Mouse (Mus musculus) forebrain, embryonic 10.5 days (tissue): ENCODE measurements around the gene Casq2. TPM values are rescaled to one million over a fixed set of nuclear protein-coding genes. Genes with fewer than 3 reads are reported as not detected.
A peak's percentile ranks its signal among the peaks of the same experiment; 100 is the strongest.

ENCODE experiments used
- DNase-seq: peaks from one replicate; pipeline ENCODE4 v3.0.0-alpha.2; 2017; ENCODE audit warnings: low spot score; ENCODE audit errors: extremely low spot score
- H3K27ac ChIP-seq: fragments of 300-500 bp; sonication (generic); 2 replicates; pipeline ENCODE4 v1.5.1; 2016; ENCODE audit warnings: mild to moderate bottlenecking
- H3K27me3 ChIP-seq: fragments of 300-500 bp; sonication (generic); 2 replicates; pipeline ENCODE4 v1.6.1; 2016; ENCODE audit warnings: mild to moderate bottlenecking; ENCODE audit not compliant: poor library complexity, severe bottlenecking
- H3K36me3 ChIP-seq: fragments of 300-500 bp; sonication (generic); replicated peaks from 2 replicates; pipeline ENCODE4 v1.6.1; 2016; ENCODE audit warnings: mild to moderate bottlenecking, moderate library complexity
- H3K4me1 ChIP-seq: fragments of 300-500 bp; sonication (generic); 2 replicates; pipeline ENCODE4 v1.6.1; 2016
- H3K4me3 ChIP-seq: fragments of 300-500 bp; sonication (generic); 2 replicates; pipeline ENCODE4 v1.5.1; 2016; ENCODE audit warnings: mild to moderate bottlenecking, moderate library complexity
- H3K9me3 ChIP-seq: fragments of 300-500 bp; sonication (generic); 2 replicates; pipeline ENCODE4 v1.6.1; 2016; ENCODE audit warnings: mild to moderate bottlenecking, moderate library complexity
- WGBS: fragments of 180-500 bp; shearing (Covaris S2); methylation state at CpG from one replicate; pipeline ENCODE4 v1.1.7; 2016; 5-methylcytosine and 5-hydroxymethylcytosine counted together
- polyA plus RNA-seq: library from polyadenylated mRNA; unstranded; fragments of >200 nt; fragmentation: Nextera tagmentation; extraction: Ambion mirVana; gene quantifications from 2 replicates; pipeline ENCODE4 v1.2.1, GENCODE M21; 2016

Gene Casq2
- polyA plus RNA-seq, 1 experiment from 2014 or later = not detected

- no peaks in the 10 kb centered on the region for H3K36me3 ChIP-seq
- 87% methylated on average over 3 of the region's 3 CpGs for WGBS
- no peak overlapping the region for H3K4me3 ChIP-seq
- H3K27me3 ChIP-seq = peaks cover 55% of the 10 kb centered on the region
- DNase-seq = no peak
- H3K9me3 ChIP-seq = no peaks in the 10 kb centered on the region
- H3K4me1 ChIP-seq = peaks cover 51% of the 10 kb centered on the region
- peak overlapping the region; percentile 67; the same call in 1 of the 2 replicates for H3K27ac ChIP-seq
Observed at GRCm38 (mm10) chr3:102143536-102143935, 57.3 kb downstream of the Casq2 start.

GRCm38 (mm10) chr3:102144401-102144800 is 58.2 kb downstream of the Casq2 start:
- H3K4me3 ChIP-seq = no peak overlapping the region
- WGBS = 91% methylated on average over 4 of the region's 4 CpGs
- no peak for DNase-seq
- no peaks in the 10 kb centered on the region for H3K9me3 ChIP-seq
- peaks cover 51% of the 10 kb centered on the region for H3K4me1 ChIP-seq
- no peaks in the 10 kb centered on the region for H3K36me3 ChIP-seq
- H3K27ac ChIP-seq = peak overlapping the region; percentile 67; the same call in 1 of the 2 replicates
- H3K27me3 ChIP-seq = peaks cover 58% of the 10 kb centered on the region

GRCm38 (mm10) chr3:102145645-102146386 is 59.6 kb downstream of the Casq2 start:
- Histone ChIP-seq H3K9me3 (no peaks in the 10 kb centered on the region), H3K4me1 (peaks cover 58% of the 10 kb centered on the region), H3K36me3 (no peaks in the 10 kb centered on the region), H3K27ac (peak overlapping the region; percentile 70), H3K27me3 (peaks cover 56% of the 10 kb centered on the region), H3K4me3 (no peak overlapping the region)
- 9% methylated on average over 6 of the region's 6 CpGs for WGBS
- DNase-seq = no peak

- Histone ChIP-seq H3K27ac (peak overlapping the region; percentile 70), H3K9me3 (no peaks in the 10 kb centered on the region), H3K4me1 (peaks cover 61% of the 10 kb centered on the region), H3K4me3 (no peak overlapping the region), H3K27me3 (peaks cover 55% of the 10 kb centered on the region), H3K36me3 (no peaks in the 10 kb centered on the region)
- no peak for DNase-seq
- 56% methylated on average over 6 of the region's 6 CpGs for WGBS
Observed at GRCm38 (mm10) chr3:102146428-102146827, 60.2 kb downstream of the Casq2 start.

- DNase-seq = no peak
- Histone ChIP-seq H3K9me3 (no peaks in the 10 kb centered on the region), H3K27ac (peak overlapping the region; percentile 70), H3K36me3 (no peaks in the 10 kb centered on the region), H3K4me1 (peaks cover 62% of the 10 kb centered on the region), H3K4me3 (no peak overlapping the region), H3K27me3 (peaks cover 55% of the 10 kb centered on the region)
- 77% methylated on average over 4 of the region's 4 CpGs for WGBS
Observed at GRCm38 (mm10) chr3:102147189-102147588, 61.0 kb downstream of the Casq2 start.

- Histone ChIP-seq H3K27ac (0 out of 2 replicates have a peak overlapping the region, but pooled peaks have one; percentile 30), H3K4me1 (peaks cover 77% of the 10 kb centered on the region), H3K9me3 (no peaks in the 10 kb centered on the region), H3K36me3 (no peaks in the 10 kb centered on the region), H3K27me3 (peaks cover 44% of the 10 kb centered on the region), H3K4me3 (no peak overlapping the region)
- WGBS = 63% methylated on average over 7 of the region's 7 CpGs
- DNase-seq = no peak
Observed at GRCm38 (mm10) chr3:102149941-102150340, 63.7 kb downstream of the Casq2 start.

GRCm38 (mm10) chr3:102151850-102152249 is 65.6 kb downstream of the Casq2 start:
- Histone ChIP-seq H3K4me1 (peaks cover 58% of the 10 kb centered on the region), H3K36me3 (peaks cover 2% of the 10 kb centered on the region), H3K9me3 (no peaks in the 10 kb centered on the region), H3K27me3 (peaks cover 44% of the 10 kb centered on the region), H3K4me3 (no peak overlapping the region), H3K27ac (peak overlapping the region; percentile 79; the same call in 1 of the 2 replicates)
- 22% methylated on average over 4 of the region's 4 CpGs for WGBS
- DNase-seq = no peak

- 24% methylated on average over 4 of the region's 4 CpGs for WGBS
- Histone ChIP-seq H3K27ac (peak overlapping the region; percentile 79), H3K4me1 (peaks cover 52% of the 10 kb centered on the region), H3K27me3 (peaks cover 43% of the 10 kb centered on the region), H3K9me3 (no peaks in the 10 kb centered on the region), H3K36me3 (peaks cover 8% of the 10 kb centered on the region), H3K4me3 (no peak overlapping the region)
- no peak for DNase-seq
Observed at GRCm38 (mm10) chr3:102152471-102152870, 66.3 kb downstream of the Casq2 start.

- Histone ChIP-seq H3K4me1 (peaks cover 48% of the 10 kb centered on the region), H3K4me3 (no peak overlapping the region), H3K27ac (peak overlapping the region; percentile 79), H3K36me3 (peaks cover 12% of the 10 kb centered on the region), H3K9me3 (no peaks in the 10 kb centered on the region), H3K27me3 (peaks cover 39% of the 10 kb centered on the region)
- 13% methylated on average over 4 of the region's 4 CpGs for WGBS
- peak; percentile 41 for DNase-seq
Observed at GRCm38 (mm10) chr3:102152872-102153271, 66.7 kb downstream of the Casq2 start.

- 88% methylated on average over 7 of the region's 7 CpGs for WGBS
- H3K27me3 ChIP-seq = peaks cover 29% of the 10 kb centered on the region
- peaks cover 43% of the 10 kb centered on the region for H3K4me1 ChIP-seq
- DNase-seq = no peak
- H3K4me3 ChIP-seq = no peak overlapping the region
- no peaks in the 10 kb centered on the region for H3K9me3 ChIP-seq
- H3K36me3 ChIP-seq = peaks cover 20% of the 10 kb centered on the region
- peak overlapping the region; percentile 44 for H3K27ac ChIP-seq
Observed at GRCm38 (mm10) chr3:102154107-102154506, 67.9 kb downstream of the Casq2 start.

GRCm38 (mm10) chr3:102156737-102157136 is 70.5 kb downstream of the Casq2 start:
- Histone ChIP-seq H3K4me3 (no peak overlapping the region), H3K27ac (peak overlapping the region; percentile 44; the same call in 1 of the 2 replicates), H3K4me1 (peaks cover 34% of the 10 kb centered on the region), H3K9me3 (no peaks in the 10 kb centered on the region), H3K36me3 (peaks cover 32% of the 10 kb centered on the region), H3K27me3 (peaks cover 19% of the 10 kb centered on the region; the same call in 1 of the 2 replicates)
- WGBS = 94% methylated on average over 7 of the region's 7 CpGs
- no peak for DNase-seq

- Histone ChIP-seq H3K27ac (no peak overlapping the region), H3K4me1 (peaks cover 25% of the 10 kb centered on the region), H3K27me3 (peaks cover 19% of the 10 kb centered on the region; the same call in 1 of the 2 replicates), H3K9me3 (no peaks in the 10 kb centered on the region), H3K4me3 (no peak overlapping the region), H3K36me3 (peaks cover 35% of the 10 kb centered on the region)
- no peak for DNase-seq
- 94% methylated on average over 6 of the region's 6 CpGs for WGBS
Observed at GRCm38 (mm10) chr3:102157652-102158051, 71.4 kb downstream of the Casq2 start.

GRCm38 (mm10) chr3:102158759-102159422 is 72.7 kb downstream of the Casq2 start:
- Histone ChIP-seq H3K27me3 (peaks cover 15% of the 10 kb centered on the region; the same call in 1 of the 2 replicates), H3K27ac (peak overlapping the region; percentile 46), H3K9me3 (no peaks in the 10 kb centered on the region), H3K4me3 (no peak overlapping the region), H3K36me3 (peaks cover 47% of the 10 kb centered on the region), H3K4me1 (peaks cover 15% of the 10 kb centered on the region)
- WGBS = 89% methylated on average over 14 of the region's 14 CpGs
- no peak for DNase-seq
